Mouse (Mus musculus): ENCODE measurements around the gene 4632433K11Rik. TPM values are rescaled to one million over a fixed set of nuclear protein-coding genes. Genes with fewer than 3 reads are reported as not detected.
"Not testable (repeated sequence)": the region's sequence is repeated elsewhere in the genome, so short reads cannot be mapped to it uniquely, and the experiment has no call there.

The 4632433K11Rik gene
- total RNA-seq (2017), result 1.4 to 1.5 TPM in 2 of 3 replicates, not detected in the other

GRCm38 (mm10) chr7:5033818-5034217 lies at the start of gene 4632433K11Rik:
TSS of gene 4632433K11Rik (plus strand) at chr7:5034118.
- ATAC-seq (replicated peaks; ENCODE audit: insufficient number of reproducible peaks, low FRiP score, low TSS enrichment, poor library complexity, severe bottlenecking), result no peak

GRCm38 (mm10) chr7:4988250-4988649 lies 45.7 kb upstream of the 4632433K11Rik start:
- ATAC-seq (replicated peaks; ENCODE audit: insufficient number of reproducible peaks, low FRiP score, low TSS enrichment, poor library complexity, severe bottlenecking), result no peak

GRCm38 (mm10) chr7:4993347-4993998 lies 40.4 kb upstream of the 4632433K11Rik start:
- ATAC-seq (replicated peaks; ENCODE audit: insufficient number of reproducible peaks, low FRiP score, low TSS enrichment, poor library complexity, severe bottlenecking), result no peak

GRCm38 (mm10) chr7:4993999-4994788 lies 39.7 kb upstream of the 4632433K11Rik start:
- ATAC-seq (replicated peaks; ENCODE audit: insufficient number of reproducible peaks, low FRiP score, low TSS enrichment, poor library complexity, severe bottlenecking), result no peak

GRCm38 (mm10) chr7:4995268-4996002 lies 38.5 kb upstream of the 4632433K11Rik start:
- no peak for ATAC-seq (replicated peaks; ENCODE audit: insufficient number of reproducible peaks, low FRiP score, low TSS enrichment, poor library complexity, severe bottlenecking)

GRCm38 (mm10) chr7:4996003-4996895 lies 37.7 kb upstream of the 4632433K11Rik start, which contains the start of gene Zfp579:
TSS of gene Zfp579 (minus strand) at chr7:4996158.
- ATAC-seq (replicated peaks; ENCODE audit: insufficient number of reproducible peaks, low FRiP score, low TSS enrichment, poor library complexity, severe bottlenecking), result peak; percentile 57

- ATAC-seq (replicated peaks; ENCODE audit: insufficient number of reproducible peaks, low FRiP score, low TSS enrichment, poor library complexity, severe bottlenecking), result no peak
Measured at GRCm38 (mm10) chr7:4996934-4997333, 37.0 kb upstream of the 4632433K11Rik start.

GRCm38 (mm10) chr7:4999876-5000275 lies 34.0 kb upstream of the 4632433K11Rik start:
- ATAC-seq (replicated peaks; ENCODE audit: insufficient number of reproducible peaks, low FRiP score, low TSS enrichment, poor library complexity, severe bottlenecking), result no peak

- ATAC-seq (replicated peaks; ENCODE audit: insufficient number of reproducible peaks, low FRiP score, low TSS enrichment, poor library complexity, severe bottlenecking), result not testable (repeated sequence)
Measured at GRCm38 (mm10) chr7:5002876-5003275, 31.0 kb upstream of the 4632433K11Rik start.

- ATAC-seq (replicated peaks; ENCODE audit: insufficient number of reproducible peaks, low FRiP score, low TSS enrichment, poor library complexity, severe bottlenecking), result no peak
Measured at GRCm38 (mm10) chr7:5008229-5008628, 25.7 kb upstream of the 4632433K11Rik start.

- no peak for ATAC-seq (replicated peaks; ENCODE audit: insufficient number of reproducible peaks, low FRiP score, low TSS enrichment, poor library complexity, severe bottlenecking)
Measured at GRCm38 (mm10) chr7:5012681-5013513, 21.0 kb upstream of the 4632433K11Rik start.

GRCm38 (mm10) chr7:5014251-5015117 lies 19.4 kb upstream of the 4632433K11Rik start, which contains the start of the genes Zfp524 and Fiz1:
TSS of gene Zfp524 (plus strand) at chr7:5014415.
TSS of gene Fiz1 (minus strand) at chr7:5014697.
- ATAC-seq (replicated peaks; ENCODE audit: insufficient number of reproducible peaks, low FRiP score, low TSS enrichment, poor library complexity, severe bottlenecking), result peak; percentile 62

GRCm38 (mm10) chr7:5015118-5016001 lies 18.6 kb upstream of the 4632433K11Rik start, which contains the start of gene Gm44973:
TSS of gene Gm44973 (plus strand) at chr7:5015496.
- peak; percentile 62 for ATAC-seq (replicated peaks; ENCODE audit: insufficient number of reproducible peaks, low FRiP score, low TSS enrichment, poor library complexity, severe bottlenecking)

GRCm38 (mm10) chr7:5016057-5016456 lies 17.9 kb upstream of the 4632433K11Rik start:
- no peak for ATAC-seq (replicated peaks; ENCODE audit: insufficient number of reproducible peaks, low FRiP score, low TSS enrichment, poor library complexity, severe bottlenecking)

GRCm38 (mm10) chr7:5016920-5017319 lies 17.0 kb upstream of the 4632433K11Rik start:
- ATAC-seq (replicated peaks; ENCODE audit: insufficient number of reproducible peaks, low FRiP score, low TSS enrichment, poor library complexity, severe bottlenecking), result no peak

GRCm38 (mm10) chr7:5017352-5017751 lies 16.6 kb upstream of the 4632433K11Rik start:
- ATAC-seq (replicated peaks; ENCODE audit: insufficient number of reproducible peaks, low FRiP score, low TSS enrichment, poor library complexity, severe bottlenecking), result no peak

Data from monocyte, adult 5-6 weeks (primary cell).